Mouse (Mus musculus): ENCODE measurements at regions not wholly inside any gene's neighbourhood (a gene's known extent, or its start where the extent isn't known, plus 50 kb on each side); places are given as distances from the start of the nearest gene placed in this dataset.

- H3K4me3 ChIP-seq (ENCODE audit: low read depth, low read length), result no peak overlapping the region
- H3K27me3 ChIP-seq (ENCODE audit: control insufficient read depth, insufficient read depth, low read length), result no peaks in the 10 kb centered on the region
- WGBS, result 67% methylated on average over 2 of the region's 2 CpGs
- no peaks in the 10 kb centered on the region for H3K9me3 ChIP-seq (ENCODE audit: control insufficient read depth, low read length)
- H3K27ac ChIP-seq (ENCODE audit: low read depth, low read length), result no peak overlapping the region
- H3K4me2 ChIP-seq (ENCODE audit: low read depth, low read length, severe bottlenecking), result no peak overlapping the region
- H3K9ac ChIP-seq (ENCODE audit: low read length), result no peak overlapping the region
- H3K36me3 ChIP-seq (ENCODE audit: control insufficient read depth, insufficient read depth, low read length), result no peaks in the 10 kb centered on the region
- DNase-seq (ENCODE audit: low spot score) (no peak), ATAC-seq (replicated peaks; ENCODE audit: low FRiP score) (no peak)
- no peaks in the 10 kb centered on the region for H3K4me1 ChIP-seq (replicated peaks; ENCODE audit: control insufficient read depth, insufficient read depth, low read length)
Measured at GRCm38 (mm10) chr1:98268853-98269252, 152.1 kb upstream of the Slco6d1 start.

- no peak overlapping the region for H3K4me3 ChIP-seq (ENCODE audit: low read depth, low read length)
- H3K27me3 ChIP-seq (ENCODE audit: control insufficient read depth, insufficient read depth, low read length), result no peaks in the 10 kb centered on the region
- H3K9ac ChIP-seq (ENCODE audit: low read length), result no peak overlapping the region
- no peaks in the 10 kb centered on the region for H3K4me1 ChIP-seq (replicated peaks; ENCODE audit: control insufficient read depth, insufficient read depth, low read length)
- H3K27ac ChIP-seq (ENCODE audit: low read depth, low read length), result no peak overlapping the region
- H3K9me3 ChIP-seq (ENCODE audit: control insufficient read depth, low read length), result no peaks in the 10 kb centered on the region
- DNase-seq (ENCODE audit: low spot score), result no peak
- H3K4me2 ChIP-seq (ENCODE audit: low read depth, low read length, severe bottlenecking), result no peak overlapping the region
- WGBS, result 75% methylated on average over 1 of the region's 1 CpGs
- ATAC-seq (replicated peaks; ENCODE audit: low FRiP score), result no peak
- H3K36me3 ChIP-seq (ENCODE audit: control insufficient read depth, insufficient read depth, low read length), result no peaks in the 10 kb centered on the region
Measured at GRCm38 (mm10) chr1:98270212-98270611, 150.7 kb upstream of the Slco6d1 start.

- H3K4me3 ChIP-seq (ENCODE audit: low read depth, low read length), result no peak overlapping the region
- H3K27me3 ChIP-seq (ENCODE audit: control insufficient read depth, insufficient read depth, low read length), result no peaks in the 10 kb centered on the region
- no peak for ATAC-seq (replicated peaks; ENCODE audit: low FRiP score)
- WGBS, result 84% methylated on average over 6 of the region's 6 CpGs
- no peaks in the 10 kb centered on the region for H3K9me3 ChIP-seq (ENCODE audit: control insufficient read depth, low read length)
- no peak for DNase-seq (ENCODE audit: low spot score)
- H3K4me2 ChIP-seq (ENCODE audit: low read depth, low read length, severe bottlenecking), result no peak overlapping the region
- H3K9ac ChIP-seq (ENCODE audit: low read length), result no peak overlapping the region
- H3K4me1 ChIP-seq (replicated peaks; ENCODE audit: control insufficient read depth, insufficient read depth, low read length), result no peaks in the 10 kb centered on the region
- H3K36me3 ChIP-seq (ENCODE audit: control insufficient read depth, insufficient read depth, low read length), result no peaks in the 10 kb centered on the region
- no peak overlapping the region for H3K27ac ChIP-seq (ENCODE audit: low read depth, low read length)
Measured at GRCm38 (mm10) chr1:98273966-98274616, 146.8 kb upstream of the Slco6d1 start.

- ATAC-seq (replicated peaks; ENCODE audit: low FRiP score) (no peak), DNase-seq (ENCODE audit: low spot score) (no peak)
- H3K4me2 ChIP-seq (ENCODE audit: low read depth, low read length, severe bottlenecking), result no peak overlapping the region
- no peaks in the 10 kb centered on the region for H3K27me3 ChIP-seq (ENCODE audit: control insufficient read depth, insufficient read depth, low read length)
- no peak overlapping the region for H3K4me3 ChIP-seq (ENCODE audit: low read depth, low read length)
- no peak overlapping the region for H3K27ac ChIP-seq (ENCODE audit: low read depth, low read length)
- H3K9me3 ChIP-seq (ENCODE audit: control insufficient read depth, low read length), result no peaks in the 10 kb centered on the region
- H3K4me1 ChIP-seq (replicated peaks; ENCODE audit: control insufficient read depth, insufficient read depth, low read length), result no peaks in the 10 kb centered on the region
- no peak overlapping the region for H3K9ac ChIP-seq (ENCODE audit: low read length)
- WGBS, result 81% methylated on average over 1 of the region's 1 CpGs
- no peaks in the 10 kb centered on the region for H3K36me3 ChIP-seq (ENCODE audit: control insufficient read depth, insufficient read depth, low read length)
Measured at GRCm38 (mm10) chr1:98275524-98275923, 145.4 kb upstream of the Slco6d1 start.

DNA sequence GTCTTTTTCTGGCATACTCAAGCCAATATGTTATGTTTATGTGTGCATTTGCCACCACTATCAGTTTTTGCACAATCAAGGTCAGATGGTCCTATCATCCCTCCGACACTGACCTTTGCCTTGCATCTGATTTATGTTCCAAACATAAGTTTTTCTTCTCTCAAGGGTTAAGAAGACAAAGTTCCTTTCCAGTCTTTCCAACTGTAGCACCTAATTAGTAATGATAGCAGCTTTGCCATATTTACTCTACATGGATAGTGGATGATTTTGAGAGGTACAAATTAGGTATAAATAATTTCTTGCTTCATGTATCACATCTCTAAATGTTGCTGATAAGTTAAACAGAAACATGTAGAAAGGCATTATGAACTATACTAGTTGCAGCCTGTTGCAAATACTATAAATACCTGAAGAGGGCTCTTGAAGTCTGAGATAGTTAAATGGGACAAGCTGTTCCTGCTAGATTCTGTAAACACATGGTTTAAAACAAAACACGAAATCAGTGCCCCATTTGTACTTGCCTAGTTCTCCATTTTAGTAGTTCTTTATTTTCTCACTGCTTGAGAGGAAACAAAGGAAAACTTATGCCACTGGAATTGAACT lies 141.4 kb upstream of the Slco6d1 start:
- no peaks in the 10 kb centered on the region for H3K27me3 ChIP-seq (ENCODE audit: control insufficient read depth, insufficient read depth, low read length)
- WGBS, result 94% methylated on average over 2 of the region's 2 CpGs
- no peaks in the 10 kb centered on the region for H3K4me1 ChIP-seq (replicated peaks; ENCODE audit: control insufficient read depth, insufficient read depth, low read length)
- no peak overlapping the region for H3K4me3 ChIP-seq (ENCODE audit: low read depth, low read length)
- H3K9me3 ChIP-seq (ENCODE audit: control insufficient read depth, low read length), result no peaks in the 10 kb centered on the region
- ATAC-seq (replicated peaks; ENCODE audit: low FRiP score) (no peak), DNase-seq (ENCODE audit: low spot score) (no peak)
- no peaks in the 10 kb centered on the region for H3K36me3 ChIP-seq (ENCODE audit: control insufficient read depth, insufficient read depth, low read length)
- H3K27ac ChIP-seq (ENCODE audit: low read depth, low read length), result no peak overlapping the region
- no peak overlapping the region for H3K9ac ChIP-seq (ENCODE audit: low read length)
- H3K4me2 ChIP-seq (ENCODE audit: low read depth, low read length, severe bottlenecking), result no peak overlapping the region

GRCm38 (mm10) chr1:98280263-98281052 lies 140.5 kb upstream of the Slco6d1 start:
- DNase-seq (ENCODE audit: low spot score) (no peak), ATAC-seq (replicated peaks; ENCODE audit: low FRiP score) (no peak)
- Histone ChIP-seq H3K4me3 (ENCODE audit: low read depth, low read length) (no peak overlapping the region), H3K27me3 (ENCODE audit: control insufficient read depth, insufficient read depth, low read length) (no peaks in the 10 kb centered on the region), H3K36me3 (ENCODE audit: control insufficient read depth, insufficient read depth, low read length) (no peaks in the 10 kb centered on the region), H3K27ac (ENCODE audit: low read depth, low read length) (no peak overlapping the region), H3K9me3 (ENCODE audit: control insufficient read depth, low read length) (no peaks in the 10 kb centered on the region), H3K9ac (ENCODE audit: low read length) (no peak overlapping the region), H3K4me2 (ENCODE audit: low read depth, low read length, severe bottlenecking) (no peak overlapping the region), H3K4me1 (replicated peaks; ENCODE audit: control insufficient read depth, insufficient read depth, low read length) (no peaks in the 10 kb centered on the region)
- WGBS, result 82% methylated on average over 9 of the region's 9 CpGs

GRCm38 (mm10) chr1:98281053-98281770 lies 139.7 kb upstream of the Slco6d1 start:
- Histone ChIP-seq H3K4me3 (ENCODE audit: low read depth, low read length) (no peak overlapping the region), H3K9ac (ENCODE audit: low read length) (no peak overlapping the region), H3K27me3 (ENCODE audit: control insufficient read depth, insufficient read depth, low read length) (no peaks in the 10 kb centered on the region), H3K4me2 (ENCODE audit: low read depth, low read length, severe bottlenecking) (no peak overlapping the region), H3K36me3 (ENCODE audit: control insufficient read depth, insufficient read depth, low read length) (no peaks in the 10 kb centered on the region), H3K4me1 (replicated peaks; ENCODE audit: control insufficient read depth, insufficient read depth, low read length) (no peaks in the 10 kb centered on the region), H3K9me3 (ENCODE audit: control insufficient read depth, low read length) (no peaks in the 10 kb centered on the region), H3K27ac (ENCODE audit: low read depth, low read length) (no peak overlapping the region)
- ATAC-seq (replicated peaks; ENCODE audit: low FRiP score) (no peak), DNase-seq (ENCODE audit: low spot score) (no peak)
- WGBS, result 90% methylated on average over 2 of the region's 2 CpGs

DNA sequence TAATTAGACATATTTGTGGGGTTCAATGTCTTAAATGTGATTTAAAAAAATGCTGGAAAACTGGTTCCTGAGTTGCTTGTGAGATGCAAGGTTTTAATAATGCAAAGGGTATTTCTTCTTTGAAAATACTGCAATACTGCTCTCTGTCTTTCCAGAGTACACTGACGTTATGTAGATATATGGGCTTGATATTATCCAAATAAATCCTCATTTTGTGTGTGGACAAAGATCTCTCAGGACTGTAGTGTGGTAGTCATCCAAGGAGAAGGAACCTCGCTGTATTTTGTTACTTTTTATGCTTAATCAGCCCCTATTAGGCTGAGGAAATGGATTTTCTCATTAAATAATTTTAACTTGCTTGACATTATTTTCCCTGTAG lies 139.2 kb upstream of the Slco6d1 start:
- ATAC-seq (replicated peaks; ENCODE audit: low FRiP score), result no peak
- H3K27ac ChIP-seq (ENCODE audit: low read depth, low read length), result no peak overlapping the region
- 81% methylated on average over 2 of the region's 2 CpGs for WGBS

More for the DNA sequence above, 139.2 kb upstream of the Slco6d1 start:
- H3K27me3 ChIP-seq (ENCODE audit: control insufficient read depth, insufficient read depth, low read length), result no peaks in the 10 kb centered on the region
- no peak for DNase-seq (ENCODE audit: low spot score)
- H3K4me1 ChIP-seq (replicated peaks; ENCODE audit: control insufficient read depth, insufficient read depth, low read length), result no peaks in the 10 kb centered on the region
- H3K9me3 ChIP-seq (ENCODE audit: control insufficient read depth, low read length), result no peaks in the 10 kb centered on the region
- no peak overlapping the region for H3K9ac ChIP-seq (ENCODE audit: low read length)
- no peak overlapping the region for H3K4me3 ChIP-seq (ENCODE audit: low read depth, low read length)
- no peak overlapping the region for H3K4me2 ChIP-seq (ENCODE audit: low read depth, low read length, severe bottlenecking)
- H3K36me3 ChIP-seq (ENCODE audit: control insufficient read depth, insufficient read depth, low read length), result no peaks in the 10 kb centered on the region
